Mouse (Mus musculus) C2C12 (cell line): Measurements from ENCODE around the gene Wdr74. TPM values are rescaled to one million over a fixed set of nuclear protein-coding genes. Genes with fewer than 3 reads are reported as not detected.

Experiments
- H3K27me3 ChIP-seq: one replicate; pipeline ENCODE4 v1.6.1; 2011; ENCODE audit not compliant: control insufficient read depth, insufficient read depth, insufficient read length
- H3K36me3 ChIP-seq: one replicate; pipeline ENCODE4 v1.6.1; 2011; ENCODE audit not compliant: control insufficient read depth, insufficient read depth
- H3K4me3 ChIP-seq: one replicate; pipeline ENCODE4 v1.5.1; 2011; ENCODE audit warnings: mild to moderate bottlenecking, control low read depth; ENCODE audit not compliant: poor library complexity, insufficient read depth, severe bottlenecking
- H3K79me2 ChIP-seq: one replicate; pipeline ENCODE4 v1.6.1; 2011; ENCODE audit not compliant: control insufficient read depth, insufficient read depth
- H3K79me3 ChIP-seq: one replicate; pipeline ENCODE4 v1.6.1; 2011; ENCODE audit warnings: low read depth, control low read depth
- H3ac ChIP-seq: one replicate; pipeline ENCODE3; 2011; ENCODE audit warnings: low read depth; ENCODE audit not compliant: control insufficient read depth, insufficient read length
- CEBPB ChIP-seq: IDR thresholded peaks from one replicate; pipeline ENCODE4 v1.6.1; 2011; ENCODE audit warnings: low read depth, mild to moderate bottlenecking, control low read depth, moderate library complexity
- CTCF ChIP-seq: IDR thresholded peaks from one replicate; pipeline ENCODE4 v1.5.1; 2011; ENCODE audit not compliant: control insufficient read depth, insufficient read depth, insufficient read length
- FOSL1 ChIP-seq: IDR thresholded peaks from one replicate; pipeline ENCODE4 v1.8.0; 2011; ENCODE audit warnings: mild to moderate bottlenecking, low read length; ENCODE audit not compliant: poor library complexity, insufficient read depth, severe bottlenecking
- MAX ChIP-seq: IDR thresholded peaks from one replicate; pipeline ENCODE4 v1.6.1; 2011; ENCODE audit warnings: mild to moderate bottlenecking, control low read depth
- MYOD1 ChIP-seq: IDR thresholded peaks from one replicate; pipeline ENCODE4 v1.6.1; 2011; ENCODE audit warnings: low read depth; ENCODE audit not compliant: control insufficient read depth, insufficient read length
- MYOG ChIP-seq: IDR thresholded peaks from one replicate; pipeline ENCODE4 v1.6.1; 2011; ENCODE audit not compliant: control insufficient read depth, insufficient read length; ENCODE audit errors: extremely low read depth
- USF1 ChIP-seq: IDR thresholded peaks from one replicate; pipeline ENCODE4 v1.6.1; 2011; ENCODE audit warnings: low read depth, mild to moderate bottlenecking, control low read depth, moderate library complexity
- polyA plus RNA-seq: library from polyadenylated mRNA; unstranded; fragments of >200 nt; fragmentation: generic; extraction: Trizol; gene quantifications from one replicate; pipeline ENCODE4 v1.2.1, GENCODE M21; 2012; ENCODE audit warnings: missing spikeins

Wdr74 gene
- polyA plus RNA-seq, 1 experiment = 116 TPM

DNA sequence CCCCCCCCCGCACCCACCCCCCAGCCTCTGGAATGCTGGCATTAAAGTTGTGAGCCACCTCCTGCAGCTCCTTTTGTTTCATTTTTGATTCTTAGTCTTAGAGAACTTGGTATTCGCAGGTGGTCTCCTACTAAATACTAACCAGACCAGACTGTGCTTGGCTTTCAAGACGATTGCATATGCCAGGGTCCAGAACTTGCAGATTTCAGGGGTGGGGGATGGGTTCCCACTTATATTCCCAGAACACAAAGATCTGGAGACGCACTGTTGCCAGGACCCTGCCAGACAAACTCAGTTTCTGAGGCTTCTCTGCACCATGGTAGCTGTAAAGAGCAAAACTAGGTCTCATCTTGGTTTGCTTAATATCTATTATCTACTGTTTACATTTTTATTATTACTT, 32.1 kb upstream of the Wdr74 start:
- Histone ChIP-seq H3K79me3 (no peaks in the 10 kb centered on the region), H3K4me3 (no peak overlapping the region), H3K36me3 (peaks cover 24% of the 10 kb centered on the region), H3ac (no peak overlapping the region), H3K27me3 (no peaks in the 10 kb centered on the region), H3K79me2 (no peaks in the 10 kb centered on the region)
- TF ChIP-seq MAX = no peak
- TF ChIP-seq CEBPB = no peak
- no peak for TF ChIP-seq MYOD1
- TF ChIP-seq MYOG = no peak
- TF ChIP-seq CTCF = no peak
- TF ChIP-seq FOSL1 = no peak
- TF ChIP-seq USF1 = no peak

DNA sequence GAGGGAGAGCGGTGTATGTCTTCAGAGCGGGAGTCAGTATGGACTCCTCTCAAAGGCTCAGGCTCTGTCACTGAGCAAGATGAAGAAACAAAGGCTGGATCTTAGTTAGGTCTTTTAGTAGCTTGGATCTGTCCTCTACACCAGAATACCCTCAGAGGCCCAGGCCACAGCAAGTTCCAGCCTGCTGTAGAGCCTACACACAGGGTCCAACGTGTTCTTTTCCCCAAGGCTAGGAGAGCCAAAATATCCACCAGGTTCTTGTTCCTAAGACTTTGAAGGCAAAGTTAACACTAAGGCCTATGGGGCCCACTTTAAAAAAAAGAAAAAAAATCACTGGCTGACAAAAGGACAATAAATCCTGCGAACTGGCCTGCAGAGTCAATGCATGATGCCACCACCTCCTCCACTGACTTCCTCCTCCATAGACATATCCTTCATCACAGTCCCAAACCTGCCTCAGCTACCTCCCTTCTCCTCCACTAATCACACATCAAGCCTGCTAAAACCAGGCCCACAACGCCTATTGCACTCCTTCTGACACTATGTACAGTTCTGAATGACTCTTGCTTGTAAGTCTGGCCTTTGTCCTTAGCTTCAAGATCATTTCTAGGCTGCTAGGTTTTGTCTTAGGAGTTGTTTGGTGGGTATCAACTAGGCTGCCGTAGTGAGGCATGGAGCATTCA, 30.5 kb upstream of the Wdr74 start:
- TF ChIP-seq MYOG = no peak
- H3K27me3 ChIP-seq = no peaks in the 10 kb centered on the region
- H3ac ChIP-seq = no peak overlapping the region
- peaks cover 10% of the 10 kb centered on the region for H3K79me3 ChIP-seq
- peaks cover 40% of the 10 kb centered on the region for H3K36me3 ChIP-seq
- H3K4me3 ChIP-seq = no peak overlapping the region
- H3K79me2 ChIP-seq = peaks cover 16% of the 10 kb centered on the region

DNA sequence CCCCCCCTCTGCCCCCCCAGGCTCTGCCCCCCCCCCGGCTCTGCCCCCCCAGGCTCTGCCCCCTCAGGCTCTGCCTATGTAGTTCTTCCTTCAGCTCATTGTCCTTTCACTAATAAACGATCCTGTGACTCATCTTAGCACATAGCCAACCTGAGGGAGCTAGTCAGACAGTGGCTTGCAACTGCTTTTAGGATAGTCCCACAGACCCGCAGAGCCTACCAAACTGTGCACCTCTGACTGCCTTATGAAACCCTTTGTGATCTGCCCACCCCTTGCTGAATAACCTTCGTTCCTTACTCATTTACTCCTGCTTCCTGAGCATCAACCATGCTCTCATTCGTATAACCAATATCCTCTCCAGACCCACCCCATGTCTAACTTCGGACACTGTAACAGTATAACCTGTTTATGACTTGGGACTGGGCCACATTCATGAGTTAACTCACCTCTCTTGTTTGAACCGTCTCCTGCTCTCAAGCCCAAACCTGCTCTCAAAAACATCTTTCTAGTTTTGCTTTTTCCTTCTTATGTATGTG, 29.4 kb upstream of the Wdr74 start:
- peaks cover 50% of the 10 kb centered on the region for H3K36me3 ChIP-seq

DNA sequence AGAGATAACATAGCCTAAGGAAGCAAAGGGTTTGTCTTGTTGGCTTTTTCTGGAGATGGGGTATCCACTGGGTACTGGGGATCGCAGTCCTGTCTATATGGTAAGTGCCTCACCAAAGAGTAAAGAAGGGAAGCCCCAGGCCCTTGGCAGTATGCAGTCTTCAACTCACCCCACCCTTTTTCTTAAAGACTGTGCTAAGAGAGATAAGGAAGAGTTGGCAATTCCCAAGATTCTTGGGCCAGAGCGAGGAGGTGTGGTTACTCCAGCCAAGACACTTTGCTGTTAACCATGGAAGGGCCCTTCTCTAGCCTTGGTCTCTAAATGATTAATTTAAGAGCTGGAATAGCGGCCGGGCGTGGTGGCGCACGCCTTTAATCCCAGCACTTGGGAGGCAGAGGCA, 28.7 kb upstream of the Wdr74 start:
- H3K36me3 ChIP-seq = peaks cover 58% of the 10 kb centered on the region
- TF ChIP-seq MYOD1 (no peak), CEBPB (no peak), CTCF (no peak), MYOG (no peak), MAX (no peak), FOSL1 (no peak), USF1 (no peak)
- H3ac ChIP-seq = no peak overlapping the region

More for the DNA sequence above, 29.4 kb upstream of the Wdr74 start:
- H3K4me3 ChIP-seq = no peak overlapping the region
- TF ChIP-seq MYOG (no peak), USF1 (no peak), FOSL1 (no peak), MYOD1 (no peak), CTCF (no peak), CEBPB (no peak), MAX (no peak)
- H3K79me3 ChIP-seq = peaks cover 20% of the 10 kb centered on the region
- no peaks in the 10 kb centered on the region for H3K27me3 ChIP-seq
- peaks cover 26% of the 10 kb centered on the region for H3K79me2 ChIP-seq
- no peak overlapping the region for H3ac ChIP-seq

DNA sequence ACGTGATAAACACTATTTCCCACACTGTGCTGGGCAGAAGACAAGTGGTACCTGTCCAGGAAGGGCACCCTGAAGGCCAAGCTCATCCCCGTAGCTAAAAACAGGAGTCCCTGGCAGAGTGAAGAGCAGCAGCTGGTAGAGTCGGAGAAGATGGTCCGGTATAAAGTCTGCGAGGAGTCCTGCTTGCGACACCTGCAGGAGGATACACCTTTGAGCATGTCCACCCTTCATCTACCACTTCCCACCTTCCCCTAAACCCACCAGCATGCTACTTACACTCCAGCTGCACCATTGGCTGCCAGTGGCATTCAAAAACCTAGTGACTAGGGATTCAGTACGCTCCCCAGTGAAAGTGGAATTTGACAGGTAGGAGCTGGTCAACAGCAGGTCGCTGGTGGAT, 26.7 kb upstream of the Wdr74 start:
- peaks cover 54% of the 10 kb centered on the region for H3K79me2 ChIP-seq
- H3K36me3 ChIP-seq = peaks cover 65% of the 10 kb centered on the region
- no peak overlapping the region for H3ac ChIP-seq
- H3K4me3 ChIP-seq = no peak overlapping the region
- peaks cover 37% of the 10 kb centered on the region for H3K79me3 ChIP-seq
- no peaks in the 10 kb centered on the region for H3K27me3 ChIP-seq
- no peak for TF ChIP-seq MYOG
- no peak for TF ChIP-seq MYOD1
- TF ChIP-seq USF1 = no peak
- TF ChIP-seq FOSL1 = no peak
- TF ChIP-seq MAX = no peak
- TF ChIP-seq CTCF = no peak
- no peak for TF ChIP-seq CEBPB

More for the DNA sequence above, 28.7 kb upstream of the Wdr74 start:
- Histone ChIP-seq H3K27me3 (no peaks in the 10 kb centered on the region), H3K79me2 (peaks cover 34% of the 10 kb centered on the region), H3K4me3 (no peak overlapping the region), H3K79me3 (peaks cover 27% of the 10 kb centered on the region)

DNA sequence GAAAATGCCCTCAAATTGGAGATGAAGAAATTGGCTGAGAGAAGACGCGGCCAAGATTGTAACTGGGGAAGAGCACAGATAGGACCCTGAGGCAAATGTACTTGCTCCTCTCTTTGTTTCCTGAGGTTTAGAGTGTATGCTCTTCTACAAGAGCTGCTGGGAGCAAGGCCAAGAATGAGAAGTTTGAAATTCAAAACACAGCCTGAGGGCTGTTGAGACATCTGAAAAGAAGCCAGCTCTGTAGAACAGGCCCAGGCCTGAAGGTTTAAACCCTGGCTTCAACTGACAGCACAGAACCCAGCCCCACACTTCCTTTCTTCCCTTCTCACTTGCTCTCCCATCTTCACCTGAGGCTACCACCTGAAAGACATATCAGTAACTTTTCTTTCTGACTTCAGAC, 25.6 kb upstream of the Wdr74 start:
- H3K79me2 ChIP-seq = peaks cover 65% of the 10 kb centered on the region
- H3K27me3 ChIP-seq = no peaks in the 10 kb centered on the region
- TF ChIP-seq MAX (no peak), CTCF (no peak), CEBPB (no peak), MYOD1 (no peak), USF1 (no peak), FOSL1 (no peak), MYOG (no peak)
- H3ac ChIP-seq = no peak overlapping the region
- no peak overlapping the region for H3K4me3 ChIP-seq
- peaks cover 65% of the 10 kb centered on the region for H3K36me3 ChIP-seq
- H3K79me3 ChIP-seq = peaks cover 40% of the 10 kb centered on the region
